Mouse (Mus musculus): ENCODE results near the gene Txnip. TPM values are rescaled to one million over a fixed set of nuclear protein-coding genes. Genes with fewer than 3 reads are reported as not detected.
"Not testable (repeated sequence)": the region's sequence is repeated elsewhere in the genome, so short reads cannot be mapped to it uniquely, and the experiment has no call there.

Txnip gene
- total RNA-seq, 2 experiments from 2014 or later: 601 to 945 TPM

DNA sequence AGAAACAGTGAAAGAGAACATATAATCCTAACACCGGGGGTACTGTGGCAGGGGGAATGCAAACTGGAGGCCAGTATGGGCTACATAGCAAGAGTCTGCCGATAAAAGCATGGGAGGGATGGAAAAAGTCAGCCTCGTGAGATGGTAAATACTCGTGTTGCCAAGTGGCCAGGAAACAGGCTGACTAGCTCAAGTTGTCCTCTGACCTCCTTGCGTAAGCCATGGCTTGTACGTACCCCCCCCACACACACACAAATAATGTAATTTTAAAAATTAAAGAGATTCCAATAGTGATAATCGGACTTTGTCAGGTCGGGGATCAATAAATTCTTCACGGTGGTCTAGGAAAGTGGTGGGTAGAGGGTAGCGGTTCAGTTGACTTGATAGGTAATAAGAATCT, 35.6 kb downstream of the Txnip start:
- DNase-seq: peak; percentile 41

DNA sequence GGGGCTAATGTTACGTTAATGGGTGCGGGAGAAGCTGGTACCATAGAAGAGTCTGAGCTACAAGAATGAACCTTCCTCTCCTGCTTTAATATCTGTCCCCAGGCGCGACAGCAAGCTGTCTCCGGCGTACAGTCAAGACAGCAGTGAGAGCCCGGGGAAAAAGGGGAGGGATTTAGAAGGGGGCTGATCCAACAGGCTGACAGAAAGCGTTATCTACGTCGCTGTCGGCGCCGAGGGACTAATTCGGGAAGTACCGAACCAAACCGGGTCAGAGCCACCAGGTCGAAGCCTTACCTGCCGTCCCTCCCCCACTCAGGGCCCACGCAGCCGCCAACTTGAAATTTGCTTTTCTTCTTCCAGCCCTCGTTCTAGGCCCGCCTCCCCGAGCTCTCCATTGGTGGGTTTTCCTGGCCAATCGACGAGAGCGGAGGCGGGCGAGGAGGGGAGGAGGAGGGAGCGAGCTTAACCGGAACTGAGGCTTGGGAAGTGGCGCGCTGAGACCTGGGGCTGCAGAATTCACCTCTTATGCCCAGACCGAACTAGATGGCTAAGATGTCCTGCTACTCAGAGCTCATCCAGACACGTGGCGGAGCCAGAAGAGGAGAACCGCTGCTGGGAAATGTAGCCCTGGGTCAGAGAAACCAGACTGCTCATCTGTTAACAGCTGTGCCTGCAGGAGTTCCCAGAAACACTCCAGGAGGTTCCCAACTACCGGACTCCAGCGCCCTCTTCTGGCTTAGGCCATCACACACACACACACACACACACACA, 36.2 kb downstream of the Txnip start, which contains the start of gene Polr3gl:
Gene Polr3gl, minus strand, starts transcription at position 392 of the 771 bp plus-strand sequence.
- peak; percentile 95 for DNase-seq

DNA sequence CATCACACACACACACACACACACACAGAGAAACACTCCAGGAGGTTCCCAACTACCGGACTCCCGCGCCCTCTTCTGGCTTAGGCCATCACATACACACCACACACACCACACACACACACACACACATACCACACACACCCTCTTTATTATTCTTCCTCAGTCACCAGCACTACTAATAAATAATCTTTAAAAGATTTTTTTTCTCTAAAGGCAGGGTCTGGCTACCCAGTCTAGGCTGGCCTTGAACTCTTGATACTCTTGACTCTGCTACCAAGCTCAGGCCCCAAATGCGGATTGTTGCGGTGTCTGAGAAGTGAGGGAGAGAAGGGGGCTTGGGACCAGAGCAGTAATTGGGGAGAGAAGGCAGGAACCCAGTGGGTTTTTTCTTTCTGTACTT, 37.1 kb downstream of the Txnip start:
- no peak for DNase-seq

DNA sequence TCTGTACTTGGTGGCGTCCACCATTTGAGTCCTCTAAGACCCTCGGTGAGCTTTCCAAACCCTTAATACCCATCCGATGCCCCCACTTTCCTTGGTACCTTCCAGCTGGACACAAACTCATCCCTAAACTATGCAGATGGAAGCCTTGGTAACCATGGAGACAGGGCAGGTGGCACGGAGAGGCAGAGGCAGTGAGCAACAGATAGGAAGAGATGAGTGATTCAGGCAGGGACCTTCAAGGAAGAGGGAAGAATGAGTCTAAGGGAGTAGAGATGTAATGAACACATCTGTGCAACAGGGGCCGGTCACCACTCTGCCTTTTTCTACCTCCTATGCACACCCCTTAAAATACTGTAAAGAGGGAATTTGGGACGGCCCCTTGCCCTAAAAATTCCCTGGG, 37.9 kb downstream of the Txnip start:
- no peak for DNase-seq

DNA sequence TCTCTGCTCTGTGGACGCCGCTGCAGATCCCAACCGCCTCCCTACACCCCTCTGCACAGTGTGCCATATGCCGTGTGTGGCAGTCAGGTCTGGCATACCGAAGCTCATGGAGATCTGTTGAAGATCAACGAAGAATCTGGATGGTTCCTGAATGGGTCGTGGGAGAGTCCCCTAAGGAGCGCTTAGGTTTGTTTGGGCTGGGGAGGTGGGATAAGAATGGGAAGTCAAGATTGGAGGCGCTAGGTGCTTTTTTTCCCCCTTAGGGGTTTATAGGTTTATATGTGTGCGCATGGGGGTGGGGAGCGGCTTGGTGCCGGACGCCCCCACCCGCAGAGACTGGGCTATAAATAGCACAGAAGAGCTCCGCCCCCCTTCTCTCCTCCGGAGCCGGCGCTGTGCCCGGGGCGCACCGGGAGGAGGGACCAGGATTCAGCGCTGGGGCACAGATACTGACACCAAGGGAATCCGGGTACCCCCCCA, 38.5 kb downstream of the Txnip start, which contains the start of gene Ankrd34a:
Gene Ankrd34a, plus strand, starts transcription at position 409 of the 480 bp plus-strand sequence.
- peak; percentile 69 for DNase-seq

DNA sequence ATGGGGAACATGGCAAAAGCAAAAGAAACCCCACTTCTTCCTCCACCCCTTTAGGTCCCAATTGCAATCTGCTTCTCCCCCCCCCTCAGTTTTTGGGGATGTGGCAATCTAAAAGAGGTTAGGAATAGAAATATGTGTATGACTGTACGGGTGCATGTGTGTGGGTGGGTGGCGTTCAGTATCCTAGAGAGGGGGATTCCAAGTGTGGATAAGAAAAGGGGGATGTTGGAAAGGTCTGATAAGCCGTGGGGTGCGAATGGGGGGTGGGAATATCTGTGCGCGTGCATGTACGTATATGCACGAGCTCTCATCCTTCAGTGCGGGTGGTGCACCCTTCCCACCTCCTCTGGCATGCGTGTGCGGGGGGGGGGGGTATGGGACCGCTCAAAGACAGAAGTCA, 39.1 kb downstream of the Txnip start:
- DNase-seq: no peak

DNA sequence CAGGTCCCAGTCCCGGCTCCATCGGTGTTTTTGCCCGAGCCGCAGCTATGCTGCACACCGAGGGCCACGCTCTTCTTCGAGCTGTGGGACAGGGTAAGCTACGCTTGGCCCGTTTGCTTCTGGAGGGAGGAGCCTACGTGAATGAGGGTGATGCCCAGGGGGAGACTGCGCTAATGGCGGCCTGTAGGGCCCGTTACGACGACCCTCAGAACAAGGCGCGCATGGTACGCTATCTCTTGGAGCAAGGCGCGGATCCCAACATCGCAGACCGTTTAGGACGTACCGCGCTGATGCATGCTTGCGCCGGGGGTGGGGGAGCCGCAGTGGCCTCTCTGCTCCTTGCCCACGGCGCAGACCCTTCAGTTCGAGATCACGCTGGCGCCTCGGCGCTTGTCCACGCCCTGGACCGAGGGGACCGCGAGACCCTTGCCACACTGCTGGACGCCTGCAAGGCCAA, 39.7 kb downstream of the Txnip start:
- DNase-seq: peak; percentile 38

DNA sequence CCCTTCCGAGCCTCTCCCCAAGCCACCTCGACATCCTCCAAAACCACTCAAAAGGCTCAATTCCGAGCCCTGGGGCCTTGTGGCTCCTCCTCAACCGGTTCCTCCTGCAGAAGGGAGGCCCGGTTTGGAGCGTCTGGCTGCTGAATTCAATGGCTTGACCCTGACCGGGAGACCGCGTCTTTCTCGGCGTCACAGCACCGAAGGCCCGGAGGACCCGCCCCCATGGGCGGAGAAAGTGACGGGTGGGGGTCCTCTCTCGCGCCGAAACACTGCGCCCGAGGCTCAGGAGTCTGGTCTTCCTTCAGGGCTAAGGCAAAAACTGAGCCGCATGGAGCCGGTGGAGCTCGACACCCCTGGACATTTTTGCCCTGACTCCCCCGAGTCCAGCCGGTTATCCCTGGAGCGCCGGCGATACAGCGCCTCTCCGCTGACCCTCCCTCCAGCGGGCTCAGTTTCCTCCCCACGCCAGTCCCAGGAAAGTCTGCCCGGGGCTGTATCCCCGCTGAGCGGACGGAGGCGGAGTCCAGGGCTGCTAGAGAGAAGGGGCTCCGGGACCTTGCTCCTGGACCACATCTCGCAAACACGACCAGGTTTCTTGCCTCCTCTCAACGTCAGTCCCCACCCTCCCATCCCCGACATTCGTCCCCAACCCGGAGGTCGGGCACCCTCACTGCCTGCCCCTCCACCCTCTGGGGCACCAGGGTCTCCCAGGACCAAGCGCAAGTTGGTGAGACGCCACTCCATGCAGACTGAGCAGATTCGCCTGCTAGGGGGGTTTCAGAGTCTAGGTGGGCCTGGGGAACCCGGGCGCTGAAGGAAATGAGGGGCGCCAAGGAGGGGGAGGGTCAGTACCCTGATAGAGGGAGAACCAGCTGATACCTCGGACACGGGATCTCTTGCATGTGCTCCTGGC, 40.7 kb downstream of the Txnip start:
- peak; percentile 85 for DNase-seq

DNA sequence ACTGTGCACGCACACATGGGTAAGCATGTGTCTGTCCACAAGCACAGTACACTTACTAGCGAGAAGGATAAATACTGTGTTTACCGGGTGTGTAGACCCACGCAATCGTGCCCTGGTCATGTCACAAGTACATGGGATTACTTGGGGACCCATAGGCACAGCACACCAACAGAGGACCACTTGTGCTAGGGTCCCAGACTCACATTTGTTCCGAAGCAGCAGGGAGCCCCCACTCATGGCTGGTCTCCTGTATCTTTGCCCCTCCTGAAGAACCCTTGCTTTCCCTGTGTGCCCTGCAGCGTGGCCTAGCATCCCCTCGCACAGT, 41.3 kb downstream of the Txnip start:
- DNase-seq: no peak

DNA sequence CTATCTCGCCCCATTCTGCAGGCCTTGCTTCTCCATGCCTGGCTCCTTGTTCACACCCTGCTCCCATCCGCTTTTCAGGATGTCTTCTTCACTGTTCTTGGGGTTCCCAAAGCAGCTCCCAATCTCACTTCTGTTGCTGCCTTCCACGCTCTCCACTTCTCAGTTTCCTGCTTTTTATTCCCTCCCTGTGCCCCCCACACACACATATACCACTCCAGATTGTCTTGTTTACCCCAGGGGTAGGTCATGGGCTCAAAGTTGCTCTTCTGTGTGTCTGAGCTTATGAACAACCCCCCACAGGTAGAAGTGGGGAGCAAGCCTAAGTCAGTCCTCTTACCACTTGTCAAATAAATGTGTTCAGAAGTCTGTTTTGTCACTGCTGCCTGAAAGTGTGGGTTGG, 41.7 kb downstream of the Txnip start:
- no peak for DNase-seq

DNA sequence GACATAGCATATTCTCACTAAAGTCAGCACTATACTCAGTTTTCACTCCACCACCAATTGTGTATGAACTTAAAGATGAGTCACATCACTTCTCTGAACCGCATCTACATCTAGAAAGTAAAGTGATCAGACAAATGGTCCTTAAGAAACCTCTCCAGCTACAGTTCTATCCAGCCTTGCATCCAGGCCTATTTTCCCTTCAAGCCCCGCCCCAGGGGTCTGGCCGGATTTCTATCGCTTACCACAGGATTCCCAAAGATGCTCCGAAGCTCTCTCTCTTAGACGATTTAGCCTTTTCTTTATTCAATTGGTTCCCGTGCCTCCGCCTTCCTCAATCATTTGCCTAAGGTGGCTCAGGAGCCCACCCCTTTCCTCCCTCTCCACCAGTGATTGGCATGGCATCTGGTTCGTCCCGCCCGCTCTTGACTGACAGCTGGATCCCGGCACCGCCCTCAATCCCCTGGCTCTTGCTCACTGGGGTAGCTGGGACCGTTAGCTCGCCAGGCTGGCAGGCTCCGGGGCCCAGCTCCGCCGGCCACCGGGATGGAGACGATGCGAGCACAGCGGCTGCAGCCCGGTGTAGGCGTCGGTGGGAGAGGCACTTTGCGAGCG, 43.0 kb downstream of the Txnip start, which contains the start of gene Lix1l:
Gene Lix1l, plus strand, starts transcription at position 511 of the 612 bp plus-strand sequence.
- DNase-seq: peak; percentile 94

DNA sequence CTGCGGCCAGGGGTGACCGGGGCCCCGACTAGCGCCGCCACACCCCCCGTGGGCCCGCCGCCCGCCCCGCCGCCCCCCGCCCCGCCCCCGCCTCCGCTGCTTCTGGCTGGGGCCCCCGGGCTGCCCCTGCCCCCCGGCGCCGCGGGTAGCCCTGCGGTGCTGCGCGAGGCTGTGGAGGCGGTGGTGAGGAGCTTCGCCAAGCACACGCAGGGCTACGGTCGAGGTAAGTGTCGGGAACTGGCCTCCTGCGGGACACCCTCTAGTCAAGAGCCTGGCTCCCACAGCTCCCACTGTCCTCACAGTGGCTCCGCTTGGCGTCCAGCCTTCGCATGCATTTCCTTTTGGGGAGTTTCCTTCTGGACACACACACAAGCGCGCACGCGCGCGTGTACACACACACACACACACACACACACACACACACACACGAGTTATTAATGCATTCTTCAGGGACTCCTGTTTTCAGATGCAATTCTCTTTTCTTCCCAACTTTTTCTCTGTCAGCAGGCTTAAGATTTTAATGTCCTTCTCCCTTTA, 43.6 kb downstream of the Txnip start:
- peak; percentile 81 for DNase-seq

DNA sequence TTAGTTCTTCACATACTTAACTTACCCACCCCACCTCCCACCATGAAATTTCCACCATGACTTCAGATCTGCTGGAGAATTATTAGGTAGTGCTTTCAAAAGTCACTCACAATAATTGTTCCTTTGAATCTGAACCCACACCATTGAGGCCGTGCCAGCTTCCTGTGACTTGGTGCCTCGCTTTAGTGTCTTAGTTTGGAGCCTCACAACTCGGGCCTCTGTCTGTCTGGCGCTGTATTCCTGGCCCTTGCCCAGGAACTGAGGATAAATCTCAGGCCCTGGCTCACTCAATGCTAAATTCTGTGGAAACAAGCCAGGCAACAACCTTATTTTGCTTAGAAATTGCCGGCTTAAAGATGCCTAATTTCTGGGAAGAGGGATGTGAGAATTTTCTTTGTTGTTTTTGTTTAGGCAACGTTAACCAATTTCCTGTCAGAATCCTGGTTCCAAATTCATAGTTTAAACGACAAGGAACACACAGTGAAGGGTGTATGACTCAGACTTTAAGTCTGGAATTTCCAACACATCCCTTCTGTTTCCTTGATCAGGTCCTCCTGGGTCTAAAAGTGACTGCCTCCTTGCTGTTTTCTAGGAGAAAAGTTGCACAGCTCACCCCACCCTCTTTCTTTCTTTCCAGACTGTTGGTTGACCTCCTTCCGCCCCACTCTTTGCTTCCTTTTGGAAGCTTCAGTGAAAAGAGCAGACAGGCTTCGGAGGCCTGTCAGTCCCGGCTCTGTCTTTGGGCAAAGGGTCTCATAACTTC, 44.4 kb downstream of the Txnip start:
- DNase-seq: peak; percentile 67

DNA sequence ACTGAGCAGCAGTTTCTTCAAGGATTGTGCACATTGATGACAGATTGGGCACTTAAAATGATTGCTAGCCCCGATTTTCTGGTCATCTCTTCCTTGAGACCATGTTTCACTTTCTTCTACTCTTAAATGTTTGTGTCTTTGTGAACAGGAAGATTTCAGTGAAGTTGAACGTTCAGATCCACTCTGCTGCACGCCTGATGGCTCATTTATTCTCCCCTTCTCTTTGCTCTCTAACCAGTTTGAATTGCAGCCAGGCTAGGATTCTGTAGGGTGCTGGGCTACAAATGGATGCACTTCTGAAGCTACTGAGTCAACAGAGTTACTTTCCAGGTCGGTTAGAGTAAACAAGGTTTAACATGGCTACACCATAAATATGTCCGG, 44.9 kb downstream of the Txnip start:
- DNase-seq: no peak

DNA sequence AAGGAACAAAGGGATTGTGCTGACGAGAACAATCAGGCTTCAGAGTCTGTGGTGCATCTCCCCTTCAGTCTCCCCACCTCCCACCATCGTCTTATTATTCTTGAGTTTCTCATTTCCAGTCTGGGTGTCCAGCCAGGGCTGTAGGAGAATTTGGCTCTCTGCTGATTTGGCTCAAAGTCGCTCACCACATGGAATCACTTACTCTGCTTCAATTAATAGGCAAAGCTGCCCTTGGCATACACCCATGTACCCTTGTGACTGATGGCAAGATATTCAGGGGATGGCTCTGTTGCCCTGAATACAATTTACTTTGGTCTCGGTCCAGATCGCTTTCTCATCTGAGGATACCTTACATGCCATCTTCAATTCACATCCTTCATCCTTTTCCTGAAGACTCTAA, 45.6 kb downstream of the Txnip start:
- DNase-seq: peak; percentile 39

DNA sequence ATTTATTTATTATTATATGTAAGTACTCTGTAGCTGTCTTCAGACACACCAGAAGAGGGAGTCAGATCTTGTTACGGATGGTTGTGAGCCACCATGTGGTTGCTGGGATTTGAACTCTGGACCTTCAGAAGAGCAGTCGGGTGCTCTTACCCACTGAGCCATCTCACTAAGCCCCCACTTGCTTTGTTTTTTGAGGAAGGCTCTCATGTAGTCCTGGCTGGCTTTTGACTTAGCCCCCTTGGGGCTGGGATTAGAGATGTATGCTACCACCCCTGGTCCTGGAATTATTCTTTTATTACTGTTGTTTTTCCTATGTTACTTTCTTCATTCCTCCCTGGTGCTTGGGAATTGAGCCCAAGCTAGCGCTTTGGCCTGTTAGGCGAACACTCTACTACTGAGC, 48.2 kb downstream of the Txnip start:
- DNase-seq: not testable (repeated sequence)

DNA sequence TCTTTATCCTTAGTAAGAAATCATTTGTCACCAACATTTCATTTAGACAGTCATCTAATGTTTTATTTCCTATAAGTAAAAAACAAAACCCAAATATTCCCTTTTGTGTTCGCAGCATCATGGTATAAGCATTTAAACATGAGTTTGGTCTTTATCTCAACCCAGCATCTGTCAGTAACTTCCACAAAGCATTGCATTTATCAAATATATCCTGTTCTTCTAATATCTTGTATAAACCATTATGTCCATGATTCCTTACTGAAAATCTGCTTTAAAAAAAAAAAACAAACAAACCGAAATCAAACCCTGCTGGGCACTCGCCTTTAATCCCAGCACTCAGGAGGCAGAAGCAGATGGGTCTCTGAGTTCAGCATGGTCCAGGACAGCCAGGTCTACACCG, 48.9 kb downstream of the Txnip start:
- no peak for DNase-seq
